Mouse (Mus musculus): ENCODE results near the gene Medag. TPM values are rescaled to one million over a fixed set of nuclear protein-coding genes. Genes with fewer than 3 reads are reported as not detected.
A peak's percentile ranks its signal among the peaks of the same experiment; 100 is the strongest.

Gene Medag
- polyA plus RNA-seq (2012; rRNA removed) = 0.76 and 2.5 TPM in 2 replicates

DNA sequence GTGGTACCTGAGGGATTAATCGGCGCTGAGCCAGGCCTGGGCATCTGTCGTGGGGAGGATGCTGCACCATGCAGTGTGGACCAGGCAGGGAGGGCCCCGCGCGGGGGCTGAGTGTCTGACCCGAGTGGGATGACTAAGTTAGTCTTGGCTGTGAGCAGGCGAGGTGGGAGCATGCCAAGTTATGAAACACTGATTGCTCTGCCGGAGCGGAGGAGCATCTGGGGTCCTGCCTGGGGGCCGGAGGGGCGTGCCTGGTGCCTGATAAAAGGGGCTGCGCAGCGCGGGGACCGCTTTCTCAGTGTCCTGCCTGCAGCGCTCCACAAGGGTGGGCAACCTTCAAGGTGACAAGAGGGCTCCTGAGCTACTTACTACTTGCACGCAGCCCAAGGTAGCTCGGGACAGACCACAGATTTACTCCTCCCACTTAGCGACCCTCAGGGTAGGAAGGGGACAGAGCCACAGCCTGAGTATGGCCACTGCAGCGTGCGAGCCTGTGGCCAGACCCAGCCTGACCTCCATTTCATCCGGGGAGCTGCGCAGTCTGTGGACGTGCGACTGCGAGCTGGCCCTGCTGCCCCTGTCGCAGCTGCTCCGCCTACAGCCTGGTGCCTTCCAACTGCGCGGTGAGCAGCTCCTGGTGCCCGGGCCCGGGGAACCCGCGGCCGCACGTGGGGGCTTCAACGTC is at the start of gene Medag:
Gene Medag (plus strand): TSS at position 241 of the 685 bp plus-strand sequence.
- H3K27me3 ChIP-seq (ENCODE audit: control insufficient read depth, insufficient read depth, low read length) = no peaks in the 10 kb centered on the region
- no peaks in the 10 kb centered on the region for H3K4me1 ChIP-seq (ENCODE audit: control insufficient read depth, insufficient read depth, insufficient read length, low read length)
- WGBS = 10% methylated on average over 38 of the region's 38 CpGs
- no peak for TF ChIP-seq POLR2A (IDR thresholded peaks at IDR 0.05; ENCODE audit: low read depth, low read length)
- TF ChIP-seq CTCF (IDR thresholded peaks at IDR 0.05; ENCODE audit: extremely low read depth, insufficient read length, insufficient replicate concordance, low read depth, low read length) = no peak
- no peak within 1 kb of the TSS for H3K27ac ChIP-seq (ENCODE audit: insufficient read depth, low read depth, low read length)
- peak within 1 kb of the TSS; percentile 50 for H3K4me3 ChIP-seq (ENCODE audit: low read depth, low read length)
- H3K36me3 ChIP-seq (ENCODE audit: control insufficient read depth, insufficient read depth, low read length) = no peaks in the 10 kb centered on the region

DNA sequence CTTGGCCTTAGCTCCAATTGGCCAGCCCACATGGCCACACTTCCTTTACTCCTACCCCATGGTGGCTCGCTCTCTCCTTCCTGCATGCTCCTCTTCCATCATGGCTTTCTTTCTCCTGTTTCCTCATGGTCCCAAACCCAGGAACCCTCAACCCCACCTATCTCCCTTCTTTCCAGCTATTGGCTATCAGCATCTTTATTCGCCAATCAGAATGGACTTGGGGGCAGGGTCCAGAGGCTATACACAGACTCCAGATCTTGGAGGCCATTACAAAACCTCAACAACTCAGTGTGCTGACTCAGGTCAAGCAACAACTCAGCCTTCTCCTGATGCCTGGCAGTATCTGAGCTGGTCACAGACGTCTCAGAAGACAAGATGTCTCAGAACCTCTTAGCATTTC is 48.9 kb upstream of the Medag start:
- H3K4me3 ChIP-seq (ENCODE audit: low read depth, low read length) = no peak overlapping the region

DNA sequence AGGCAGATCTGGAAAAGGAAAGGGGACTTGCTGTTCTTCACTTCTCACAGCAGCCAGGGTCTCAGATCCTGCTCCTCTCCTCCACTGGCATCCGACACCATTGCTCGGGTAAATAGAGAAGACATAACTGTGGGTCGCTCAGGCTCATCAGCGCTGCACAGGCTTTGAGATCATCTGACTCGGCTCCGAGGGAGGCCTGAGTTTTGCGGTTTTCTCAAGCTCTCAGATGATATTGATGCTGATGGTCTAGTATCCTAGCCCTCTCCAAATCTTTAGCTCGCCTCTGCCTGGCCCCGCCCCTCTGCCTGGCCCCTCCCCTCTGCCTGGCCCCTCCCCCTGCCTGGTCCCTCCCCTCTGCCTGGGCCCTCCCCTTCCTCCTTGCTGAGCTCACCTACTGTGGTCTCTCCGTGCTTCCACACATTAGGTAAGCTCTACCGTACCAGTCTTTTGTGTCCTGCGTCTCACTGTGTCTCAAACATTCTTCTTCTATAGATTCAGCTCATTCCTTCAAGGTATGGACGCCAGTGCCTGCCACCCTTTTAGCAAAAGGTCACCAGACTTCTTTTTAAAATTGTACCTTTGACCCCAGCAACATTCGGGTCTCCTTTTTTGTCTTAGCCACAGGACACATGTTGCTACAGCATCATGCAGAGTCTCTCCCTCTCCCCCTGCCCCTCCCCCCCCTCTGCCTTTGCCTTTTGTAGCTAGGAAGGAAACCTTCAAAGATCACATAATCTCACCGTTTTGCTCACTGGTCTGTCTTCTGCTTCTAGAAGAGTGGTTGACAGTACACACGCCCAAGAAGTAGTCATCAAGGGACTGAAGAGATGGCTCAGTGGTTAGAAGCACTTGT is 47.4 kb upstream of the Medag start:
- H3K27ac ChIP-seq (ENCODE audit: insufficient read depth, low read depth, low read length) = no peak overlapping the region
- 64% methylated on average over 15 of the region's 16 CpGs for WGBS
- no peaks in the 10 kb centered on the region for H3K4me1 ChIP-seq (ENCODE audit: control insufficient read depth, insufficient read depth, insufficient read length, low read length)
- H3K4me3 ChIP-seq (ENCODE audit: low read depth, low read length) = no peak overlapping the region
- no peaks in the 10 kb centered on the region for H3K36me3 ChIP-seq (ENCODE audit: control insufficient read depth, insufficient read depth, low read length)
- TF ChIP-seq POLR2A (IDR thresholded peaks at IDR 0.05; ENCODE audit: low read depth, low read length) (no peak), CTCF (IDR thresholded peaks at IDR 0.05; ENCODE audit: extremely low read depth, insufficient read length, insufficient replicate concordance, low read depth, low read length) (no peak)
- no peaks in the 10 kb centered on the region for H3K27me3 ChIP-seq (ENCODE audit: control insufficient read depth, insufficient read depth, low read length)

More for the DNA sequence above, 48.9 kb upstream of the Medag start:
- WGBS = 82% methylated on average over 3 of the region's 3 CpGs
- no peaks in the 10 kb centered on the region for H3K4me1 ChIP-seq (ENCODE audit: control insufficient read depth, insufficient read depth, insufficient read length, low read length)
- no peaks in the 10 kb centered on the region for H3K27me3 ChIP-seq (ENCODE audit: control insufficient read depth, insufficient read depth, low read length)
- TF ChIP-seq POLR2A (IDR thresholded peaks at IDR 0.05; ENCODE audit: low read depth, low read length) (no peak), CTCF (IDR thresholded peaks at IDR 0.05; ENCODE audit: extremely low read depth, insufficient read length, insufficient replicate concordance, low read depth, low read length) (no peak)
- no peaks in the 10 kb centered on the region for H3K36me3 ChIP-seq (ENCODE audit: control insufficient read depth, insufficient read depth, low read length)
- no peak overlapping the region for H3K27ac ChIP-seq (ENCODE audit: insufficient read depth, low read depth, low read length)

DNA sequence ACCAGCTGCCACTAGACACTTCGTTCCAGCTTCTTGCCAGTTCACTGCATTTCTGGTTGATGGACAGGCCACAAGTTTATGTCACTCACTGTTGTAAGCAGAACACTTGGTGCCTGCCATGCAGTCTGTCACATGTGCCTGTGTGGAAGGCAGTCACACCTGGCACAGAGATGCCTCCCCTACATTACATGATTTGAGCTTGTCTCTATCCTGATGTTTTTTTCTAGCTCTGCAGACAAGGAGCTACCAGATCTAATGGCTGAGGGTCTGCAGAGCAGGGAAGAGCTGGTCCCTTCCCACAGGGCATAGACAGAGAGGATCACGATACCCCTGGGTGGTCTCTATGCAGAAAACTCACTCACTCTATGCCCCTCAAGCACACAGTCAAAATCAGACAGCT is 44.5 kb upstream of the Medag start:
- no peak overlapping the region for H3K27ac ChIP-seq (ENCODE audit: insufficient read depth, low read depth, low read length)
- no peaks in the 10 kb centered on the region for H3K27me3 ChIP-seq (ENCODE audit: control insufficient read depth, insufficient read depth, low read length)
- no peaks in the 10 kb centered on the region for H3K36me3 ChIP-seq (ENCODE audit: control insufficient read depth, insufficient read depth, low read length)
- H3K4me3 ChIP-seq (ENCODE audit: low read depth, low read length) = no peak overlapping the region
- no peaks in the 10 kb centered on the region for H3K4me1 ChIP-seq (ENCODE audit: control insufficient read depth, insufficient read depth, insufficient read length, low read length)
- 86% methylated on average over 2 of the region's 2 CpGs for WGBS
- no peak for TF ChIP-seq POLR2A (IDR thresholded peaks at IDR 0.05; ENCODE audit: low read depth, low read length)
- no peak for TF ChIP-seq CTCF (IDR thresholded peaks at IDR 0.05; ENCODE audit: extremely low read depth, insufficient read length, insufficient replicate concordance, low read depth, low read length)

DNA sequence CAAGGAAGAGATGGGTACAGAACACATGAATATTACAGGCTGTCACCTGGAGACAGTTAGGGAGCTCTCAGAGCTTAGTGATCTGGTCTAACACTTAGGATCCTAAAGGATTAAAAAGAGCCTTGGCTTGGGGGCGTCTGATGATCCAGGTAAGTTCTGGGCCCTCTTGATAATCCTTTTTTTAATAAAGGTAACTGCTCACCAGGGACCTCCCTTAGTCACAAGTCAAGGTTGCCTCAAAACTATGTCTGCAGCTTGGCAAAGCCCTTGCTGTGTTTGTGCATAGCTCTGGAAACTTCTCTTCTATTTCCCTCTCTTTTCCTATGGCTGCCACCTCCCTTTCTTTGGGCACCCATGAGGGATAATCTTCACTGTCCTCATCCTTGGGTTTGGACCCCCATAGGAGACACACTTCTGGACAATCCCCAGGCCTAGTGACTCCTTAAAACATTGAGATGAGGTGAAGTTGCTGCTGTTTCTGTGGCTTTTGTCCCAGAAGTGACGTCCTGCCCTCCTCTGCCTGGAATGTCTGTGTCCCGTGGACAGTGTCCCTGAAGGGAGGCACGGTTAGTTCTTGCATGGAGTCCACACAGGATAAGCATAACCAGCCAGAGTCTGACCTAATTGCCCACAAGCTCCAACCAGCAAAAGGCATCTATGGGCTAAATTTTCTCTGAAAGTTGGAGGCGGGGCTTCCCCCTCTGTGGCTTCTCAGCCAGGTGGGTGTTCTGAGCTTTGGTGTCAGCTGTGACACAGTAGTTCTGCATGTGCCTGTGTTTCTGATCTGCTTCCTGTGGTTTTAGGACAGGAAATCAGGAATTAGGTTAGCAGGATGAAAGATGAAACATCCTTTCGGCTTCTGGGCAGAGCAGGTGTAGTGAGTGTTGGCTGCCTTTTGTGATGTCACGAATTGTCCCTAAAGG is 43.7 kb upstream of the Medag start:
- H3K27me3 ChIP-seq (ENCODE audit: control insufficient read depth, insufficient read depth, low read length) = no peaks in the 10 kb centered on the region
- H3K4me3 ChIP-seq (ENCODE audit: low read depth, low read length) = no peak overlapping the region
- H3K4me1 ChIP-seq (ENCODE audit: control insufficient read depth, insufficient read depth, insufficient read length, low read length) = no peaks in the 10 kb centered on the region
- H3K27ac ChIP-seq (ENCODE audit: insufficient read depth, low read depth, low read length) = no peak overlapping the region
- H3K36me3 ChIP-seq (ENCODE audit: control insufficient read depth, insufficient read depth, low read length) = no peaks in the 10 kb centered on the region
- 65% methylated on average over 7 of the region's 7 CpGs for WGBS
- no peak for TF ChIP-seq POLR2A (IDR thresholded peaks at IDR 0.05; ENCODE audit: low read depth, low read length)
- TF ChIP-seq CTCF (IDR thresholded peaks at IDR 0.05; ENCODE audit: extremely low read depth, insufficient read length, insufficient replicate concordance, low read depth, low read length) = no peak

DNA sequence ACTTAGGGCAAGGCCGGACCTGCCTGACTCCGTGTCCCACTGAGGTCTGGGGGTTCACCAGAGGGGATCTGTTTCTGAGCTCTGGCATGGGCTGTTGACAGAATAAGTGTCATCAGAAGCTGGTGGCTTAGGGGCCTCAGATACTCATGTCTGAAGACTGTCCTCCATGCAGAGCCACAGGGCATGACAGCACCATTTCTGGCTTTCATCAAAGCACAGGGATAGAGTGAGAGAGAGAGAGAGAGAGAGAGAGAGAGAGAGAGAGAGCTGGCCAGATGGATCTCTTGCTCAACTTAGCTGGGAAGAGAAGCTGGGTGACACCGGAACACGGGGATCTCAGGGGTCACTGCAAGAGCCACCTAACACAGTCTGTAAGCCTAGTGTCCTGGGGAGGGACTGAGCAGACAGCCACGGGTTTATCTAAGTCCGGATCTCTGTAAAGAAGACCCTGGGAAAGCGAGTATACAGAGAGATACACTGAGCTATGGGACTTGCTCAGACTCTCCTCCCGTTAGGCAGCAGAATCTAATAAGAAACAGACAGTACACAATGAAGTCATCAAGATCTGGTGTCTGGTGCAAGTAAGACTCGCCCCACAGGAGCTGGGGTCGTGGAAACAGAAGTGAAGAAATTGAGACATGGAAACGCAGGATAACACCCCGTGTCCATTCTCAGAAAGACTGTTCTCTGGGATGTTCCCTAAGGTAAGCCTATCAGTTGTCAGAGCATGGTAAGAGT is 42.8 kb upstream of the Medag start:
- H3K36me3 ChIP-seq (ENCODE audit: control insufficient read depth, insufficient read depth, low read length) = no peaks in the 10 kb centered on the region
- no peak overlapping the region for H3K4me3 ChIP-seq (ENCODE audit: low read depth, low read length)
- no peak overlapping the region for H3K27ac ChIP-seq (ENCODE audit: insufficient read depth, low read depth, low read length)
- no peak for TF ChIP-seq CTCF (IDR thresholded peaks at IDR 0.05; ENCODE audit: extremely low read depth, insufficient read length, insufficient replicate concordance, low read depth, low read length)
- 64% methylated on average over 12 of the region's 12 CpGs for WGBS
- H3K27me3 ChIP-seq (ENCODE audit: control insufficient read depth, insufficient read depth, low read length) = no peaks in the 10 kb centered on the region
- no peaks in the 10 kb centered on the region for H3K4me1 ChIP-seq (ENCODE audit: control insufficient read depth, insufficient read depth, insufficient read length, low read length)

Data from small intestine, adult 2 months (tissue).